Mouse (Mus musculus): Measurements from ENCODE around the gene Rps27l. TPM values are rescaled to one million over a fixed set of nuclear protein-coding genes. Genes with fewer than 3 reads are reported as not detected.
"Not testable (repeated sequence)": the region's sequence is repeated elsewhere in the genome, so short reads cannot be mapped to it uniquely, and the experiment has no call there.

Gene Rps27l
- total and polyA plus RNA-seq, 2 experiments, result 84.6 to 535 TPM

DNA sequence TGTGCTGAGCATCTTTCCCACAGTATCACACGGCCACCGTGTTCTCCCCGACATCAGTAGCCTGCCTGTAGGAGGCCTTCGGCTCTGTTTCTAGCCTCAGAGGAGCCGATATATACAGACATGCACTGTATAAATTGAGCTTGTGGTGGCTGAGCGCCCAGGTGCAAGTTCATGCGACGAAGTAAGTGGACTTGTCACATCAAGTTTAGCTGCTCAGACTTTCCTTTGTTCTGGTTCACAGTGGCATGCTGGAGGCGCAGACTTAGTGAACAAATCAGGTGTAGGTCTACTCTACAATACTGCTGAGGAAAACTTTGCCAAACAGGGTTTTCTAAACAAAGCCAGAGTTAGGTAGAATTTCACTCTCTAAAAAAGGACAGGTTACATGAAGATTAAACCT, 39.9 kb upstream of the Rps27l start:
- Histone ChIP-seq H3K9ac (ENCODE audit: low read depth, low read length) (no peak overlapping the region), H3K27me3 (ENCODE audit: control insufficient read depth, insufficient read depth, low read length) (no peaks in the 10 kb centered on the region), H3K27ac (replicated peaks; ENCODE audit: insufficient read depth, low read depth, low read length) (no peak overlapping the region), H3K4me3 (ENCODE audit: insufficient read depth, low read depth, low read length) (no peak overlapping the region), H3K36me3 (ENCODE audit: control insufficient read depth, insufficient read depth, low read length) (no peaks in the 10 kb centered on the region), H3K4me1 (ENCODE audit: control insufficient read depth, insufficient read depth, low read length) (no peaks in the 10 kb centered on the region), H3K79me2 (ENCODE audit: control insufficient read depth, insufficient read depth, low read length) (peaks cover 2% of the 10 kb centered on the region; the same call in 1 of the 2 replicates)
- WGBS, result 82% methylated on average over 9 of the region's 9 CpGs
- TF ChIP-seq POLR2A (IDR thresholded peaks at IDR 0.05; ENCODE audit: extremely low read depth, insufficient read depth, low read length), result no peak
- no peak for TF ChIP-seq CTCF (IDR thresholded peaks at IDR 0.05; ENCODE audit: low read depth, low read length)
- DNase-seq (ENCODE audit: extremely low read depth, low read depth, low spot score), result no peak

DNA sequence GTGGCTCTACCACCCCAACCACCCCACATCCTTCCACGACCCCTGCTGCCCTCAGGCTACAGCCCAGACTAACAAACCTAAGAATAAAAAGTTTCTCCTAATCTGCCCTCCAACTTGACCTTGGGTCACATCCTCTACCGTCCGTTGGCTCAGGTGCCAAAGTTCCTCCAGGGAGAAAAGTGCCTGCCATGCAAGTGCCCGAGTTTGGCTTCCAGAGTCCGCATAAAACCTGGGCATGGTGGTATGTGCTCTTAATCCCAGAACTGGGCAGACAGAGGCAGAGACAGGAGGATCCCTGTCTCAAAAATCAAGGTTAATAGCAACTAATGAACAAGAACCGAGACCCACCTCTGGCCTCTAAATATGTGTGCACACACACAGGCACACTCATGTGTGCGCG, 38.8 kb upstream of the Rps27l start:
- no peak for DNase-seq (ENCODE audit: extremely low read depth, low read depth, low spot score)
- no peaks in the 10 kb centered on the region for H3K36me3 ChIP-seq (ENCODE audit: control insufficient read depth, insufficient read depth, low read length)
- no peak overlapping the region for H3K27ac ChIP-seq (replicated peaks; ENCODE audit: insufficient read depth, low read depth, low read length)
- H3K4me3 ChIP-seq (ENCODE audit: insufficient read depth, low read depth, low read length), result no peak overlapping the region
- H3K9ac ChIP-seq (ENCODE audit: low read depth, low read length), result no peak overlapping the region
- no peaks in the 10 kb centered on the region for H3K27me3 ChIP-seq (ENCODE audit: control insufficient read depth, insufficient read depth, low read length)
- 83% methylated on average over 8 of the region's 8 CpGs for WGBS
- TF ChIP-seq CTCF (IDR thresholded peaks at IDR 0.05; ENCODE audit: low read depth, low read length) (no peak), POLR2A (IDR thresholded peaks at IDR 0.05; ENCODE audit: extremely low read depth, insufficient read depth, low read length) (no peak)
- peaks cover 2% of the 10 kb centered on the region; the same call in 1 of the 2 replicates for H3K79me2 ChIP-seq (ENCODE audit: control insufficient read depth, insufficient read depth, low read length)
- no peaks in the 10 kb centered on the region for H3K4me1 ChIP-seq (ENCODE audit: control insufficient read depth, insufficient read depth, low read length)

DNA sequence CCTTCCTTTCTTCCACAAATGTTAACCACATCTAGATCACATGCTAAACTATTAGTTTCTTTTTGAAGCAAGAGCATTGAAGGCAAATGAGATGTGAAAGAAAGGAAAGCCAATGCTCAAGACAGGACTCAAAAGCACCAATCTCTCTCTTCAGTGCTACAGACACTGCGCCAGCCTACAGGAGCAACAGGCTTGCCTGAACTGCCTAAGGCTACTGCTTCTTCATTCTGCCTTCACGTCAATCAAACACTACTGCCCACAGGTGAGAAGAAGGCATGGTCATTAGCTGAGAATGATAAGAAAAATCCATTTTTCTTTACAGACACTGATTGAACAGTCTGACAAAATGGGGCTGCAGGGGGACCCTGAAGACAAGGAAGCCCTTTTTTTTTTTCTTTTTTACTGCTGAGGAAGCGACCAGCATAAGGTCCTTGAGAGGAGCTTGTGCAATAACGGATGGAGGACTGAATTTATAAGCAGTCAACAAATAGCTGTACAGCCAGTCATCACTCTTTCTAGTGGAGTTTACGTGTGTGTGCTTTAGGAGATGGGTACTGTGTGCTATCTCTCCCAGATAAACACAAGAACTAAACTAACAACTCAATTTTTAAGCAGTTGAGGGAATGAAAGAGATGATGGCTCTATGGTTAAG, 38.0 kb upstream of the Rps27l start:
- no peaks in the 10 kb centered on the region for H3K36me3 ChIP-seq (ENCODE audit: control insufficient read depth, insufficient read depth, low read length)
- WGBS, result 80% methylated on average over 5 of the region's 5 CpGs
- no peak for TF ChIP-seq CTCF (IDR thresholded peaks at IDR 0.05; ENCODE audit: low read depth, low read length)
- H3K27ac ChIP-seq (replicated peaks; ENCODE audit: insufficient read depth, low read depth, low read length), result no peak overlapping the region
- no peak overlapping the region for H3K9ac ChIP-seq (ENCODE audit: low read depth, low read length)
- H3K4me3 ChIP-seq (ENCODE audit: insufficient read depth, low read depth, low read length), result no peak overlapping the region
- DNase-seq (ENCODE audit: extremely low read depth, low read depth, low spot score), result no peak
- H3K4me1 ChIP-seq (ENCODE audit: control insufficient read depth, insufficient read depth, low read length), result no peaks in the 10 kb centered on the region
- H3K79me2 ChIP-seq (ENCODE audit: control insufficient read depth, insufficient read depth, low read length), result peaks cover 4% of the 10 kb centered on the region; the same call in 1 of the 2 replicates
- H3K27me3 ChIP-seq (ENCODE audit: control insufficient read depth, insufficient read depth, low read length), result no peaks in the 10 kb centered on the region

DNA sequence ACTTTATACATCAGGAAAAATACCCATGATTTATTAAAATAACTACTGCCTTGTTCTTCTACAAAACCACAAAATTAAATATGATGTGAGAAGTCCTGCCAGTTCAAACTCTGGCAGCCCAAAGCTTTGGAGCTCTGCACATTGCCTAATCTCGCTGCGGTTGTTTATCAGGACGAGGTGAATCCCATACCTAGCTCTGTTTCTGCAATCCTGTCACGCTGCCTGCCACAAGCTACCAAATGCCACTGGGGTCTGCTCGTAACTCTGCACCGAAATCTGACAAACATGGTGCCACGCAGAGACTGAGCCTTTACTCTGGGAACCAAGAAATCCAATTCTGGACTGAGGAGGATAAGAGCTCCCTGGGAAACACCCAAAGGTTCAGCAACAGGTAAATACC, 36.0 kb upstream of the Rps27l start:
- no peak overlapping the region for H3K4me3 ChIP-seq (ENCODE audit: insufficient read depth, low read depth, low read length)
- no peaks in the 10 kb centered on the region for H3K4me1 ChIP-seq (ENCODE audit: control insufficient read depth, insufficient read depth, low read length)
- no peak for DNase-seq (ENCODE audit: extremely low read depth, low read depth, low spot score)
- no peak overlapping the region for H3K9ac ChIP-seq (ENCODE audit: low read depth, low read length)
- no peaks in the 10 kb centered on the region for H3K27me3 ChIP-seq (ENCODE audit: control insufficient read depth, insufficient read depth, low read length)
- 42% methylated on average over 7 of the region's 7 CpGs for WGBS
- H3K36me3 ChIP-seq (ENCODE audit: control insufficient read depth, insufficient read depth, low read length), result no peaks in the 10 kb centered on the region
- TF ChIP-seq POLR2A (IDR thresholded peaks at IDR 0.05; ENCODE audit: extremely low read depth, insufficient read depth, low read length) (no peak), CTCF (IDR thresholded peaks at IDR 0.05; ENCODE audit: low read depth, low read length) (no peak)
- H3K27ac ChIP-seq (replicated peaks; ENCODE audit: insufficient read depth, low read depth, low read length), result no peak overlapping the region
- peaks cover 5% of the 10 kb centered on the region; the same call in 1 of the 2 replicates for H3K79me2 ChIP-seq (ENCODE audit: control insufficient read depth, insufficient read depth, low read length)

DNA sequence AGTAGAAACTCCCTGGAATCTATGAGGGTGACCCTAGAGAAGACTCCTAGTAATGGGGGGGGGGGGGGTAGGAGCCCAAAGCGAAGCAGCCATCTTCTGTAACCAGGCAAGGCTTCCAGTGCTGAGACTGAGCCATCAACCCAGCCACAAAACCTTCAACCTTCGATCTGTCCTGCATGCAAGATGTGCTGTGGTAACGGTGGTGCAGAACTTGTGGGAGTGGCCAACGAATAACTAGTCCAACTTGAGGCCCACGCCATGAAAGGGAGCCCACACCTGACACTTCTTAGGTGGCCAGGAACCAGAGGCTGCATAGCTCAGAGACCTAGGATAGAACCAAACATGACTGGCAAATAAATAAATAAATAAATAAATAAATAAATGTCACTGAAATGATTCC, 35.2 kb upstream of the Rps27l start:
- Histone ChIP-seq H3K27ac (replicated peaks; ENCODE audit: insufficient read depth, low read depth, low read length) (no peak overlapping the region), H3K4me1 (ENCODE audit: control insufficient read depth, insufficient read depth, low read length) (no peaks in the 10 kb centered on the region), H3K9ac (ENCODE audit: low read depth, low read length) (no peak overlapping the region), H3K4me3 (ENCODE audit: insufficient read depth, low read depth, low read length) (no peak overlapping the region), H3K36me3 (ENCODE audit: control insufficient read depth, insufficient read depth, low read length) (no peaks in the 10 kb centered on the region), H3K79me2 (ENCODE audit: control insufficient read depth, insufficient read depth, low read length) (peaks cover 5% of the 10 kb centered on the region; the same call in 1 of the 2 replicates), H3K27me3 (ENCODE audit: control insufficient read depth, insufficient read depth, low read length) (no peaks in the 10 kb centered on the region)
- no peak for DNase-seq (ENCODE audit: extremely low read depth, low read depth, low spot score)
- no peak for TF ChIP-seq CTCF (IDR thresholded peaks at IDR 0.05; ENCODE audit: low read depth, low read length)
- TF ChIP-seq POLR2A (IDR thresholded peaks at IDR 0.05; ENCODE audit: extremely low read depth, insufficient read depth, low read length), result no peak
- WGBS, result 92% methylated on average over 5 of the region's 5 CpGs

DNA sequence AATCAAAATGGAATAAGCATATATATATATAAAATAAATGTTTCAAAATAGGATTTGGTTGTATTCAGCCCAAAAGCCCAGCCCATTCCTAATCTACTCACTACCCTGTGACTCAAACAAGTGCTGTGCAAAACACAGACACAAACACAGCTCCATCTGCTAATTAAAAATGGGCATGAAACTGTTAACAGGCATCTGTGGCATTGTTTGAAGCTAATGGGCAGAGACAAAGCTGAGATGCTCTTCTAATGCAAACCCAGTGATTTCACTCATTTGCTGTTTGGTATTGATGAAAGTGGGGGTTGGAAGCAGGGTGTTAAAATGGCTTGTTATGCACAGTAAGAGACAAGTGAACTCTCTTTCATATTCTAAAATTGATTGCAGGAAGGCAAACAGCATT, 33.6 kb upstream of the Rps27l start:
- Histone ChIP-seq H3K9ac (ENCODE audit: low read depth, low read length) (no peak overlapping the region), H3K4me3 (ENCODE audit: insufficient read depth, low read depth, low read length) (no peak overlapping the region), H3K36me3 (ENCODE audit: control insufficient read depth, insufficient read depth, low read length) (no peaks in the 10 kb centered on the region), H3K79me2 (ENCODE audit: control insufficient read depth, insufficient read depth, low read length) (peaks cover 3% of the 10 kb centered on the region; the same call in 1 of the 2 replicates), H3K27me3 (ENCODE audit: control insufficient read depth, insufficient read depth, low read length) (0 out of 2 replicates have a peak, but pooled peaks cover under 1% of the 10 kb centered on the region), H3K4me1 (ENCODE audit: control insufficient read depth, insufficient read depth, low read length) (no peaks in the 10 kb centered on the region), H3K27ac (replicated peaks; ENCODE audit: insufficient read depth, low read depth, low read length) (no peak overlapping the region)
- TF ChIP-seq POLR2A (IDR thresholded peaks at IDR 0.05; ENCODE audit: extremely low read depth, insufficient read depth, low read length) (no peak), CTCF (IDR thresholded peaks at IDR 0.05; ENCODE audit: low read depth, low read length) (no peak)
- DNase-seq (ENCODE audit: extremely low read depth, low read depth, low spot score), result no peak

DNA sequence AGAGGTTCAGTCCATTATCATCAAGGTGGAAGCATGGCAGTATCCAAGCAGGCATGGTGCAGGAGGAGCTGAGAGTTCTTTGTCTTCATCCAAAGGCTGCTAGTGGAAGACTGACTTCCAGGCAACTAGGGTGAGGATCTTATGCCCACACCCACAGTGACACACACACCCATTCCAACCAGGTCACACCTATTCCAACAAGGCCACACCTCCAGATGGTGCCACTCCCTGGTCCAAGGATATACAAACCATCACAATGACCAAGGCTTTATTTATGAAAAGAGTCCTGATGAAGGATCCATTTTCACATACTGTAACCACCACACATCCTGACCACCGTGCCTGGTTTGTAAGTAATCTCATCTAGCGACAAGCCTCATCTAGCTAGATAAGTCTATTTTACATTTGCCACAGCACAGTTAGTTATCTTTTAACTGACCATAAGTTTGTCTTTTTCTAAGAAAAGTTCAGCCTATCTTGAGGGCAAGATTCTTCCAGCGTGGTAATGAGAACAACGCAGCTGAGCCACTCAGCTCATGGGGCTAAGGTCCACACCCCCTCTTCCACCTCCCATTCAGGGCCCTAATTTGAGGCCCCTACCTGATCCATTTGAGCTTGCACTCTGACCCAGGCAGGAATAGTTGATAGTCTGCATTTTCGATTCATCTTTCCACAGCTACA, 32.5 kb upstream of the Rps27l start:
- H3K79me2 ChIP-seq (ENCODE audit: control insufficient read depth, insufficient read depth, low read length); H3K27ac ChIP-seq (replicated peaks; ENCODE audit: insufficient read depth, low read depth, low read length); DNase-seq (ENCODE audit: extremely low read depth, low read depth, low spot score); H3K9ac ChIP-seq (ENCODE audit: low read depth, low read length); H3K36me3 ChIP-seq (ENCODE audit: control insufficient read depth, insufficient read depth, low read length); H3K27me3 ChIP-seq (ENCODE audit: control insufficient read depth, insufficient read depth, low read length); H3K4me3 ChIP-seq (ENCODE audit: insufficient read depth, low read depth, low read length); H3K4me1 ChIP-seq (ENCODE audit: control insufficient read depth, insufficient read depth, low read length): not testable (repeated sequence)
- 94% methylated on average over 5 of the region's 5 CpGs for WGBS

Data from liver, adult 2 months (tissue).